Mouse (Mus musculus): ENCODE results near the gene Spert. TPM values are rescaled to one million over a fixed set of nuclear protein-coding genes. Genes with fewer than 3 reads are reported as not detected.

Spert gene
- polyA plus RNA-seq, 1 experiment, result not detected

- no peak overlapping the region for H3K27ac ChIP-seq (ENCODE audit: control insufficient read depth, insufficient read depth, low read depth, low read length, poor library complexity)
- no peak for TF ChIP-seq CTCF (IDR thresholded peaks at IDR 0.05; ENCODE audit: control insufficient read depth, insufficient read depth, low read length)
- TF ChIP-seq POLR2A (IDR thresholded peaks at IDR 0.05; ENCODE audit: borderline replicate concordance, control insufficient read depth, low read depth, low read length), result no peak
- H3K4me3 ChIP-seq (replicated peaks; ENCODE audit: control insufficient read depth, low read depth, low read length), result no peak overlapping the region
- WGBS, result 81% methylated on average over 6 of the region's 6 CpGs
- no peaks in the 10 kb centered on the region for H3K4me1 ChIP-seq (ENCODE audit: control insufficient read depth, insufficient read depth, low read length)
These were observed 23.5 kb upstream of the Spert start for GRCm38 (mm10) chr14:75616375-75616774.

- H3K4me3 ChIP-seq (replicated peaks; ENCODE audit: control insufficient read depth, low read depth, low read length), result no peak overlapping the region
- no peaks in the 10 kb centered on the region for H3K4me1 ChIP-seq (ENCODE audit: control insufficient read depth, insufficient read depth, low read length)
- H3K27ac ChIP-seq (ENCODE audit: control insufficient read depth, insufficient read depth, low read depth, low read length, poor library complexity), result no peak overlapping the region
- 85% methylated on average over 2 of the region's 2 CpGs for WGBS
- no peak for TF ChIP-seq POLR2A (IDR thresholded peaks at IDR 0.05; ENCODE audit: borderline replicate concordance, control insufficient read depth, low read depth, low read length)
- TF ChIP-seq CTCF (IDR thresholded peaks at IDR 0.05; ENCODE audit: control insufficient read depth, insufficient read depth, low read length), result no peak
These were observed 16.3 kb upstream of the Spert start for GRCm38 (mm10) chr14:75609176-75609575.

- Histone ChIP-seq H3K4me1 (ENCODE audit: control insufficient read depth, insufficient read depth, low read length) (no peaks in the 10 kb centered on the region), H3K4me3 (replicated peaks; ENCODE audit: control insufficient read depth, low read depth, low read length) (no peak overlapping the region), H3K27ac (ENCODE audit: control insufficient read depth, insufficient read depth, low read depth, low read length, poor library complexity) (no peak overlapping the region)
- WGBS, result 89% methylated on average over 12 of the region's 12 CpGs
- TF ChIP-seq POLR2A (IDR thresholded peaks at IDR 0.05; ENCODE audit: borderline replicate concordance, control insufficient read depth, low read depth, low read length) (no peak), CTCF (IDR thresholded peaks at IDR 0.05; ENCODE audit: control insufficient read depth, insufficient read depth, low read length) (no peak)
These were observed 9.0 kb downstream of the Spert start for GRCm38 (mm10) chr14:75583870-75584269.

- Histone ChIP-seq H3K27ac (ENCODE audit: control insufficient read depth, insufficient read depth, low read depth, low read length, poor library complexity) (no peak overlapping the region), H3K4me1 (ENCODE audit: control insufficient read depth, insufficient read depth, low read length) (no peaks in the 10 kb centered on the region), H3K4me3 (replicated peaks; ENCODE audit: control insufficient read depth, low read depth, low read length) (no peak overlapping the region)
- TF ChIP-seq CTCF (IDR thresholded peaks at IDR 0.05; ENCODE audit: control insufficient read depth, insufficient read depth, low read length) (no peak), POLR2A (IDR thresholded peaks at IDR 0.05; ENCODE audit: borderline replicate concordance, control insufficient read depth, low read depth, low read length) (no peak)
- WGBS, result 51% methylated on average over 6 of the region's 6 CpGs
These were observed 13.9 kb downstream of the Spert start for GRCm38 (mm10) chr14:75579010-75579409.

- no peak for TF ChIP-seq POLR2A (IDR thresholded peaks at IDR 0.05; ENCODE audit: borderline replicate concordance, control insufficient read depth, low read depth, low read length)
- no peak for TF ChIP-seq CTCF (IDR thresholded peaks at IDR 0.05; ENCODE audit: control insufficient read depth, insufficient read depth, low read length)
- Histone ChIP-seq H3K4me1 (ENCODE audit: control insufficient read depth, insufficient read depth, low read length) (no peaks in the 10 kb centered on the region), H3K4me3 (replicated peaks; ENCODE audit: control insufficient read depth, low read depth, low read length) (no peak overlapping the region), H3K27ac (ENCODE audit: control insufficient read depth, insufficient read depth, low read depth, low read length, poor library complexity) (no peak overlapping the region)
- WGBS, result 76% methylated on average over 3 of the region's 3 CpGs
These were observed 26.6 kb downstream of the Spert start for GRCm38 (mm10) chr14:75566303-75566702.

GRCm38 (mm10) chr14:75565534-75566140 is 27.3 kb downstream of the Spert start:
- Histone ChIP-seq H3K4me3 (replicated peaks; ENCODE audit: control insufficient read depth, low read depth, low read length) (no peak overlapping the region), H3K27ac (ENCODE audit: control insufficient read depth, insufficient read depth, low read depth, low read length, poor library complexity) (no peak overlapping the region), H3K4me1 (ENCODE audit: control insufficient read depth, insufficient read depth, low read length) (no peaks in the 10 kb centered on the region)
- TF ChIP-seq POLR2A (IDR thresholded peaks at IDR 0.05; ENCODE audit: borderline replicate concordance, control insufficient read depth, low read depth, low read length), result no peak
- no peak for TF ChIP-seq CTCF (IDR thresholded peaks at IDR 0.05; ENCODE audit: control insufficient read depth, insufficient read depth, low read length)
- WGBS, result 74% methylated on average over 14 of the region's 14 CpGs

- no peak overlapping the region for H3K4me3 ChIP-seq (replicated peaks; ENCODE audit: control insufficient read depth, low read depth, low read length)
- no peak overlapping the region for H3K27ac ChIP-seq (ENCODE audit: control insufficient read depth, insufficient read depth, low read depth, low read length, poor library complexity)
- no peaks in the 10 kb centered on the region for H3K4me1 ChIP-seq (ENCODE audit: control insufficient read depth, insufficient read depth, low read length)
- TF ChIP-seq POLR2A (IDR thresholded peaks at IDR 0.05; ENCODE audit: borderline replicate concordance, control insufficient read depth, low read depth, low read length), result no peak
- no peak for TF ChIP-seq CTCF (IDR thresholded peaks at IDR 0.05; ENCODE audit: control insufficient read depth, insufficient read depth, low read length)
- WGBS, result 44% methylated on average over 9 of the region's 9 CpGs
These were observed 31.2 kb downstream of the Spert start for GRCm38 (mm10) chr14:75561577-75562331.

GRCm38 (mm10) chr14:75541731-75542130 is 51.2 kb downstream of the Spert start:
- Histone ChIP-seq H3K4me1 (ENCODE audit: control insufficient read depth, insufficient read depth, low read length) (no peaks in the 10 kb centered on the region), H3K27ac (ENCODE audit: control insufficient read depth, insufficient read depth, low read depth, low read length, poor library complexity) (no peak overlapping the region), H3K4me3 (replicated peaks; ENCODE audit: control insufficient read depth, low read depth, low read length) (no peak overlapping the region)
- TF ChIP-seq CTCF (IDR thresholded peaks at IDR 0.05; ENCODE audit: control insufficient read depth, insufficient read depth, low read length) (no peak), POLR2A (IDR thresholded peaks at IDR 0.05; ENCODE audit: borderline replicate concordance, control insufficient read depth, low read depth, low read length) (no peak)
- 74% methylated on average over 8 of the region's 8 CpGs for WGBS

Data from bone marrow, adult 2 months (tissue).